Mouse (Mus musculus) embryo, embryonic 10 days (tissue): ENCODE measurements around the gene Mical3.

ENCODE experiments used
- DNase-seq: peaks from one replicate; pipeline ENCODE4 v3.0.0-alpha.2; 2015; ENCODE audit warnings: low spot score

Gene Mical3

DNA sequence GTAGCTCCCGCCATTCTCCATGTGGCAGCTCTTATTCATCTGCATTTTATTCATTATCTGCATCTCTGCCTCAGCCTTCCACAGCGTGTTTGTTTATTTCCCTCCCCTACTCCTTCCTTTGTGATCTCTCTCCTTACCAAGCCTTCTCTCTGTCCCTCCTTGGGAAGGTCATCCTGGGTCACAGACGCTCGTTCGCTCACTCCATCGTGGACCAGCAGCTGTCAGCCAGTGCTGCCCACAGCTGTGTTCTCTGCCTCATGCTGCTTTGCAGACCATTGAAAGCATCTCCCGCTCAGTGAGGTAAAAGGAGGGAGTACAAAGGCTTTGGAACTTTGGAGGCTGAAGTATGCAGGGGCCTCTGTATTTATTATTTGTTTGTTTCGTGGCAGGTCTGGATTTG is 15.1 kb upstream of the Mical3 start:
- DNase-seq: peak; percentile 74

DNA sequence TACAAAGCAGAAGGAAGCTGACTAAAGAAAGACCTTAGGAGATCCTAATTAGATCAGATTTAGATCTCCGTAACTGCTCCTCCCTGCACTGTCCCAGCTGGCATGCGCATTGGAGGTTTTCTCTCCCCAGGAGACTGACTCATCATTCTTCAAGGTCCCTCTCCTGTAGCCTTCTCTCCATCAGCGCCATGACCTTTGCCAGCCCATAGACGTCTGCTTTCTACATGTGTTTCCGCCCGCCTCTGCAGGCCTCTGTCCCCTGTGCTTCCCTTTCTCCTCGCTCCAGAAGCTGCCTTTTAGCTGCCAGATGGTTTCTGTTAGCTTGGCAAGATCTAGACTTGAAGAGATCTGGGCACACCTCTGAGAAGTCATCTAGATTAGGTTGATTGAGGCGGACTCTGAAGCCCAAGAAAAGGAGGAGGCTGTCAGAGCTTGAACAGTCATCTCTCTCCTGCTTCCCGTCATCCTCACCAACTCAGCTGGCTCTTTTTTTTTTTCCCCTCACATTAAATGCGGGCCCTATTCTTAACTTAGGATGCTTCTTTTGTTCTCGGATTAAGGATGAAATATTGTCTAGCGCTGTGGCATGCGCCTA is 14.3 kb upstream of the Mical3 start:
- peak; percentile 63 for DNase-seq

DNA sequence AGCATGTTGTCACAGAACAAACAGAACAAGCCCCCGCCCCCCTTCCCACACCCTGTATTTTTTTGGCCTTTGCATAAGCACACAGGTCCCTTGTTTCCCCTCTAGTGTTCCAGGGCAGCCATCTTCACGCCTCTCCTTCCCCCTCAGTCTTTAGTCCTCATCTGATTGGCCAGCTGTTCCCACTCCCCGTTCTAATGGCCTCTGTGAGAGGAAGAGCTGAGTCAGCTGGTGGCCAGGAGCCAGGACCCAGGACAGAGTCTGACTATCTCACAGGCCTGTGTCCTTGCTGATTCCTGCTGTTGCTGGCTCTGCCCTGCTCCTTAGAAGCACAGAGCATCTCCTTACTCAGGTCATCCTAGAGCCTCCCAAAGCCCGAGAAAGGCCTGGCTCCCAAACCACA is 13.3 kb upstream of the Mical3 start:
- no peak for DNase-seq

DNA sequence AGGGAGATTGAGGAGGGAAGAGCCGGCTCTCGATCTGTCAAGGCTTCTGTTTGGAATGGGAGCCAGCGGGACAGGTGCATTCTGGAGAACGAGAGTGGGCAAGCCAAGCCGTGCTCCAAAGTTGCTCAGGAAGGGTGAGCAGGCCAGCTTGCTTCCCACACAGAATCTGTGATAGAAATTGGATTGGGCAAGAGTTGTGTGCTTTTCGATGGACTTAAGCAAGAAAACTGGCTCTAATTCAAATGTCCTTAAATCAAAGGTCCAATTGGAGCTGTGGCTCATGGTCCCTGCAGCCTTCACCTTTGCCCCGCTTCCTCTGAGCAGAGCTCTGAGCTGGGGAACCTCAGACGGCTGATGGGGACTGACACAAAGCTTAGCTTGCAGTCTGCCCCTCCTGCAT is 12.6 kb upstream of the Mical3 start:
- DNase-seq: no peak

DNA sequence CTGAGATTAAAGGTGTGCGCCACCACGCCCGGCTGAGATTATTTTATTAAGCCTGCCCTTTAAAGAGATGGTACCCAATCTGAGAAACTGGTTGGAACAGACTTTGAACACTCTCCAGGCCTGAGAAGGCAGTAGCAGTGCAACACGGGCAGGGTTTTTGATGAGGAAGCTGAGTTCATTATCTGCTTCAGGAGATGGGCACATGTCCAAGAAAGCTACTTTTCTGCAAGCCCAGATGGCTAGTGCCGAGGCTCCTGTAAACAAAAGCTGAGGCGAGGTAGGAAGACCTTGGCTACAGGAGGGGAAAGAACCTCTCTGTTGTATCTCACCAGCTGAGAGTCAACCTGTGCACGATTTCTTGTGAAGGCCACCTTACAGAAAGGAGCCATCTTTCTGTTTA is 11.5 kb upstream of the Mical3 start:
- no peak for DNase-seq

DNA sequence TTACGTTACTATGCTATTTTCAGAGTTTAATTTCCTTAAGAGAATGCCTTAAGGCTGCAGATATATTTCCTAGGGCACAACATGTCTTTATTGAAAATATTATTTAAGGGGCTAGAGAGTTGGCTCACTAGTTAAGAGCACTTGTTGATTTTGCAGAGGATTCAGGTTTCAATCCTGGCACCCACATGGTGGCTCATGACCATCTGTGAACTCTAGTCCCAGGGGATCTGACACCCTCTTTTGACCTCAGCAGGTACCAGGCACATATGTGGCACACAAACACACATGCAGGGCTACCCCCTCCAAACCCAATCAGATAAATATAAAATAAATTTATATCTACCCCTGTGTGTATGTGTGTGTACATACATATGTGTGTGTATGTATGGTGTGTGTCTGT is 8.5 kb upstream of the Mical3 start:
- no peak for DNase-seq

DNA sequence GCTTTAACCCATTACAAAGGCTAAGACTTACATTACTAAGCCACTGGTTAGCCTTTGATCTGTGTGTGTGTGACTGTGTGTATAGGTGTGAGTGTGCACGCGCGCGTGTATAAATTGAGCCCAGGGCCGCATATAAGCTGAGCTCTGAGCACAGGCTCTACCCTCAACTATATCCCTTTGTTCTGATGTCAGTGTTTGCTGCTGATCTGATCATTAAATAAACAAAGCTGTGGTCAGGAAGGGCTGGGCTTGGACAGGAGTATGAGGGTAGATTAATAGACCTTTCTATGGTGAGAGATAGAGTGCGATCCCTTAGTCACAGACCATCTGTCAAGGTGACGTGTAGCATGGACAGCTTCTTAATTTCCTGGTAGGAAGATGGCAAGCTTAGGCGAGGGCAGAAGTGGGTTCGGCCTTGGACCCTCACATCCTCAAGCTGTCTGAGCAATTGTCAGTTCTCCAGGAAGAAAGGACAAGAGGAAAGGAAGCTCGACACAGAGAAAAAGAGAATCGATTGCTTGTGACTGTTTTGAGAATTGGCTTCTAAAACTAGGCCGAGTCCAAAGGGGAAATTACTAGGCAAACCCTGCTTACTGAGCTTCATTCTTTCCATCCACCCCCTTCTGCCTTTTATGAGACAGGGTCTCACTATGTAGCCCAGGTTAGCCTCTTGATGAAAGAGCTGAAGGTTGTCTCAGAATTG is 7.7 kb upstream of the Mical3 start:
- no peak for DNase-seq

DNA sequence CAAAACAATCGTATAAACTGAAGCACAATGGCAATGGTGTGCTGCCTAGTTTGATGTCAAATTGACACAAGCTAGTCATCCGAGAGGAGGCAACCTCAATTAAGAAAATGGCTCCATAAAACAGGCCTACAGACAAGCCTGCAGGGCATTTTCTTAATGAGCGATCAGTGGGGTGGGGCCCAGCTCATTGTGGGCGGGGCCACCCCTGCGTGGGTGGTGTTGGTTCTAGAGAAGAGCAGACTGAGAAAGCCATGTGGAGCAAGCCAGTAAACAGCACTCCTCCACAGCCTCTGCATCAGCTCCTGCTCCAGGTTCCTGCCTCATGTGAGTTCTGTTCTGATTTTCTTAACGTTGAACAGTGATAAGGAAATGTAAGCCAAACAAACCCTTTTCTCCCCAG is 6.4 kb upstream of the Mical3 start:
- no peak for DNase-seq

DNA sequence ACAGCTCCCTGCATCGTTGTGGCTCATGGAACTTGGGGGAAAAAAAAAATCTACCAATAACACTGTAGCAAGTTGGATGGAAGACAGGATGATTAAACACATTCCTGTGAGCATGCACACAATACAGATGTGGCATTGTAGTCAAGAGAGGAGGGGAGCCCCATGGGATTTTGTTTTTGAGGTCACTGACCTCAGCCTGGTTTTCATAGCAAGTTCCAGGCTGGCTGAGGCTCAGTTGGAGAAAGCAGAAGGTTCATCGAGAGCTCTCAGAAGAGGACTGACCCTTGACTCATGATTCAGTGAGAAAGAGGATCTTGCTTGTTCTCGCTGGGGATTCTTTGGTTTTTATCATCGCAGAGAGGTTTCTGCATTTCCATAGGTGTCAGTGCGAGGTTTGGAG is 4.1 kb upstream of the Mical3 start:
- DNase-seq: no peak

DNA sequence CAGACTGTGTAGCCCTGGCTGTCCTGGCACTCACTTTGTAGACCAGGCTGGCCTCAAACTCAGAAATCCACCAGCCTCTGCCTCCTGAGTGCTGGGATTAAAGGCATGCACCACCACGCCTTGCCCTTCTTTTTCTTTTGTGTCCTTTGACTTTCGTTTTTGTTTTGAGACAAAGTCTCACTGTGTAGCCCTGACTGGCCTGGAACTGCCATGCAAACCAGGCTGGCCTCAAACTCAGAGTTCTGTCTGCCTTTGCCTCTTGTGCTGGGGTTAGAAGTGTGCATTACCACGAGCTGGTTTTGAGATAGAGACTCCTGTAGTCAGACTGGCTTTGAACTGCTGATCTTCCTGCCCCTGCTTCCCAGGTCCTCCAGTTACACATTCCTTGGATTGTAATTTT is 3.5 kb upstream of the Mical3 start:
- no peak for DNase-seq

DNA sequence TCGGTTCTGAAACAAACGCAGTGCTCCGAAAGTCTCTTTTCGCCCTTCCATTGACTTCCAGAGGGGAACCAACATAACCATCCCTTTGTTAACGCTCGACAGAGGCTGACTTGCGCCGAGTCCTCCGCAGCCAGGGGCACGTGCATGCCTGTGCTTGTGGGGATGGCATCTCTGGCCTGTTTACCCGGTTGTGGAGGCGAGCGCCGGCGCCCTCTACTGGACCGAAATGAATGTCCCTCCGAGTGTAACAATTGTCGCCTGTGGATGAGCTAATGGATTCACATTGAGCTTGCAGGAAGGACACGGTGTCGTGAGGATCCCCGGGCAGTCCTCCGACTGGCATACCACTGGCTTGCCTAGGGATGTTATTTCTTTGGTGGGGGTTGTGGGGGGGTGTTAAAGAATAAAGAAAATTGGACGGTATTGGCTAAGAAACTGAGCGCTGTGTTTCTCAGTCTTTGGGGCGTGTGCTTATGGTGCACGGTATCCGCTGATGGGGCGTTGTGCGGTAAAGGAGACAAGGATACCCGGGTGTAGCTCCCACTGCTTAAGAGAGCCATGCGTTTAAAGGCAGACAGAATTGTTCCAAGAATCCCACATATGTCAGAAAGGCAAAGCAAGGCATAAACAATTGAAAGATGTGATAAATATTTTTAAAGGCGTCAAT is 627 bp downstream of the Mical3 start:
- DNase-seq: peak; percentile 93

DNA sequence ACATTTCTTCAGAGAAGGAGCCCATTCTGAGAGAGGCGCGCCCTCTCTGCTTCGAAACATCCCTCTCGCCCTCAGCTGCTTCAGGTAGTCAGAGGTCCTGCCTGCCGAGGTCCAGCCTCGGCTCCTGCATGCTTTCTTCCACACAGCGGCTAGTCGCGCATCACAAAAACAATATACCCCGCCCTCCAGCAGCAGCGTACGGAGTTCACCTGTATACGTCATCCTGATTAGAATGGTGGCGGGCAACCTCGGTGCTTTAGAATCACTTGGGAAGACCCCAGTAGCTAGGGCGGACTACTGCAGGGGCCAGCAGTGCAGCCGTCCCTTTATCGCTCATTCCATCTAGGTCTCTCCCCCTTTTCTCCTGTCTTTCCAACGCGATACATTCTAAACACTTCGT is 1.3 kb downstream of the Mical3 start:
- peak; percentile 21 for DNase-seq

DNA sequence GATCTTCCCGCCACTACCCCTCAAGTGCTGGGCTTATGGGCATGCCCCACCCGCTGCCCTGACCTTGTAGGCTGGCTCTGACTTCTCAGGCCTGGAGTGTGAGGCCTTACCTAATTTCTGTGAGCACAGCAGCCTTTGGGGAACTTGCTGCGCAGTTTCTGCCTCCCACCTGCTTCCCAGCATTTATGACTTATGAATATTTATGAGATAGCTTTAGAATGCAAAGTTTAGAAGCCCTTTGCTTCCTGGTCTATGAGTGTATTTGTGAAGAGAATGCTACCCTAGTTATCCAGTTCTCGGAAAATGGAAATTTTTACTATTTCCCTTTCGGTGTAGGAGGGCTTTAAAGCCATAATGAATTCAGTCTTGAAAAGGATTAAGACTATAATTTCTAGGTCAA is 2.1 kb downstream of the Mical3 start:
- no peak for DNase-seq

DNA sequence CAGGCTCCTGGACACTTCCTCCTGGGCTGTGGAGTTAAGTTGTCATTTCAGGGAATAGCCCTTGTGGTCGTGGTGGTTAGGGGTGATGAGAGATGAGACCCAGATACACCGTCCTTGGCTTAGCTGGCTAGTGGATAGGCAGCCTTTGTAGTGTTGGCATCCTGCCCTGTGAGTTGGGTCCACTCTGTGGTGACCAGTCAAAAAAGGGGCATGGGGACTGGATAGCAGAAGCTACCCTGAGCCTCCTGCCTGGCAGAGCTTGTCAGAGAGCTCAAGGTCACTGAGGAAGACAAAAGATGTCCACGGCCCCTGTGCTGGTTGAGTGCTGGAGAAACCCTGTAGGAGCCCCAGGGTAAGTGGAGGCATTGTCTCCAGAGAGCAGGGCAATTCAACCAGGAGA is 3.1 kb downstream of the Mical3 start:
- no peak for DNase-seq

DNA sequence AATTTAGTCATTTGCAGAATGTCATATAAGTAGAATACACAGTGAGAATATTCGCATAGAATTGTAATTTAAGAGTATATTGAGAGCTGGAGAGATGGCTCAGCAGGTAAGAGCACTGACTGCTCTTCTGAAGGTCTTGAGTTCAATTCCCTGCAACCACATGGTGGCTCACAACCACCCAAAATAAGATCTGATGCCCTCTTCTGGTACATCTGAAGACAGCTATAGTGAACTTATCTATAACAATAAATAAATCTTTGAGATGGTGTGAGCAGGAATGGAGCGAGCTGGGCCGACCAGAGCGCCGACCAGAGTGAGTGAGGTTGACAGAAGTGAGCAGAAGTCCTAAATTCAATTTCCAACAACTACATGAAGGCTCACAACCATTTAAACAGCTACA is 4.6 kb downstream of the Mical3 start:
- no peak for DNase-seq

DNA sequence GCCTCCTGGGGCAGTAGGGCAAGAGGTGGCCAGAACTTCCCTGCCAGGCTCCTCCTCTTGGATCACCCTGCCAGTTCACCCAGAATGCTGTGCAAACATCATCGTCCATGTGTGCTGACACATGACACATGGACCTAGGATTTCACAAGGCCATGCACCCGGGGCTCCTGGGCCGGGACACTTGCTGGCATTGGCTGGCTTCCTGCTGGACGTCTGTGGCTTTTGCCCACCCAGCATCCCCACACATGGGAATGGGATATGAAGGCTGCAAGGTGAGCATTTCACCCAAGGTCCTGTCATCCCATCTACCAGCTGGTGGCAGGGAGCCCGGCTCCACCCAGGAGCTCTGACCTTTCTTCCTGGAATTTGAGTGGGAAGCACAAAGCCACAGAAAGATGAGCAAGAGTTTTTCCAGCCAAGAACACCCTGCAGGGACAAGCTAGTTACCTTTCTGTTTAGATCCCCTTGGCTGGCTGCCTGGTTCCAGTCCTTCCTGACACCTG is 8.0 kb downstream of the Mical3 start:
- no peak for DNase-seq

DNA sequence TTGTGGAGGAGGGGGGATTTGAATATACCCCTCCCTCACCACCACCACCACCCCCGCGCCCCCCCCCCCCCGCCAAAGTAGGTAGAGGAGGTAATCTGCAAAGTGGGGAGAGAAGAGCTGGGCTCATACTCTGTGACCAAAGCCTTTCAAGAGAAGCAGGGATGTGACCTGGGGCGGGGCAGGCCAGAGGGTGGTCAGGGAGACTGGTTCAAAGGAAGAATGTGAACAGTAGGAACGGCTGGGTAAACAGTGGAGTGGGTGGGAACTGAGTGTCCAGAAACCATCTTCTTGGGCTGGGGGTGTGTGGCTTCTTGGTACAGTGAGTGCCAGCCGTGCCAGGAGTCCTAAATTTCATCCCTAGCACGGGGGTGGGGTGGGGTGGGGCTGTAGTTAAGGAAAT is 10.0 kb downstream of the Mical3 start:
- peak; percentile 37 for DNase-seq

DNA sequence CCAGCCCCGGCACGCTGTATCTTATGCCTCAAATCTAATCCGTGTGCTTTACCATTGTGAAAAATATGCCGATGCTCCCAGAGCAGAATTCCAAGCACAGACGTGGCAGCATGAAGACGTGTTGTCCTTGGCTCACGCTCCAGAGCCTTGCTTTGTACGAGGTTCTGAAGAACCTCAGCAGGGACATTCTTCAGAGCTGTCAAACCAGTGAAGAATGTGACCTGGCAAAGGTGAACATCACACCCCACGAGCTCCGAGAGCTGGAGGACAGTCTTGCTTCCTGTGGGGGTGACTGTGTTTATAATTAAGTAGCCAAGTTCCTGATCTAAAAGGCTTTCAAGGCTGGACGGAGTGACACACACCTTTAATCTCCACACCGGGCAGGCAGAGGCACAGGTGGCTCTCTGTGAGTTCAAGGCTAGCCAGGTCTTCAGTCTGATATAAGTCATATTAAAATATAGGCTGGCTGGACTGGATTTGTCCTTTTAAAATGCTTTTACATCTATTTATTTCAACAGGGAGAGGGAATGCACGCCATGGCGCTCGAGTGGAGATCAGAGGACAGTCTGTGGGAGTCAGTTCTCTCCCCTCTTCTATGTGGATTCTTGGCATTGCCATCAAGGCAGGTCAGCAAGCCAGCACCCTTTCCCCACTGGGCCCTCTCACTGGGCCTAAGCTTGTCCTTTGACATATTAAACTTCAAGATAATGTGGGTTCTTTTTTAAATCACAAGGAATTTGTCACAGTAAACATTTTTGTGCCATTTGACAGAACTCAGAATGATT is 12.6 kb downstream of the Mical3 start:
- DNase-seq: no peak

DNA sequence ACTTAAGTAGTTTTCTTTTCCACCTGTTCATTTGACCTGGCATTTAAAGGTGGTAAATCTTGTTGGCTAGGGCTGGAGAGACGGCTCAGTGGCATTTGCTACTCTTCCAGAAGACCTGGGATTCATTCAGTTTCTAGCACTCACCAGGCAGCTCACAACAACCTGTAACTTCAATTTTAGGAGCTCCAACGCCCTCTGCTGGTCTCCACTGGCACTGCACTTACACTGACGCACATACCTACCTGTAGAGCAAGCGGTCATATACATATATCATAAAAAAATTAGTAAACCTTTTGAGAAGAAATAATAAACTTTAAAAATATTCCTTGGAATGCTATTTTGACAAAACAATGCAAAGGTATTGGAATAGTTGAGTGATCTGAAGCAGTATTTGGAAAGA is 13.7 kb downstream of the Mical3 start:
- no peak for DNase-seq

DNA sequence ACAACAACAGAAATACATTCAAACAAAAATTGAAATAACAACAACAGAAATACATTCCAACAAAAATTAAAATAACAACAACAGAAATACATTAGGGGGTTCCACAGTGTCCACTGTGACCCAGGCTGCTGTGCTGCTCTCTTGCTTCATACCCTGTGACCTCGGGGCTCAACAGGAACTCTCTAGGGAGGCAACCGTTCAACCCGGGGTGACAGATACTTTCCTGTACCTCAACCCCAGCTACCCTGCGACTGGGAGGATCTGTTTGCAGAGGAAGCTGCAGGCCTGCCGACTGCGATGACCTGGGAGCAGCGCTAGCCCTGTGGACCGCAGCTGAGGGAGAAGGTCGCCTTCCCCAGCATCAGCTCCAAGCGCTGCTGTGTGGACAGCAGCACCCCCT is 14.4 kb downstream of the Mical3 start:
- peak; percentile 23 for DNase-seq

DNA sequence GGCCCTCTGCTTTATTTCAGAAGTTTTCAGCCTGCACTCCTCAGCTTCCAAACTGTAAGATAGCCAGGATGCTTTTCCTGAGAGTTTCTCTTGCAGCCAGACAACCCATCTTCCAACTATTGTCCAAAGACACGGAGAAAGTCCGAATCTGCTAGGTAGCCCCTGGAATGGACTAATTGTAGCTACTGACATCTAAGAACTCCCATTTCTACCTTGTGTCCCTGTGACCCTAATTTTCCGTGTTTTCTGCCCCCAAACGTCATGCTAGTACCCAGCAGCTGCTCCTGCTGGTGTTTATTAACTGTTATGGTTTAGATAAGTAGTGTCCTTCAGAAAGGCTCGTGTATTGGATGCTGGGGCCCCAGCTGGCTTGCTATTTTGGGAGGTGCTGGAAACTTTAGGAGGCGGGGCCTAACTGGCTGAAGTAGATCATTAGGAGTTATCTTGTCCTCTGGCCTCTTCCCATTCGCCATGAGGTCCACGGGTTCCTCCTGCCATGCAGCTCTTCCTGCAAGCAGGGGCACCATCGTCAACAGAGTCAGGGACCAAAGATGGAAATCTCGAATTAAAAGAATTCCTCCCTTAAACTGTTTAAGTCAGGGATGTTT is 19.2 kb downstream of the Mical3 start:
- DNase-seq: no peak

DNA sequence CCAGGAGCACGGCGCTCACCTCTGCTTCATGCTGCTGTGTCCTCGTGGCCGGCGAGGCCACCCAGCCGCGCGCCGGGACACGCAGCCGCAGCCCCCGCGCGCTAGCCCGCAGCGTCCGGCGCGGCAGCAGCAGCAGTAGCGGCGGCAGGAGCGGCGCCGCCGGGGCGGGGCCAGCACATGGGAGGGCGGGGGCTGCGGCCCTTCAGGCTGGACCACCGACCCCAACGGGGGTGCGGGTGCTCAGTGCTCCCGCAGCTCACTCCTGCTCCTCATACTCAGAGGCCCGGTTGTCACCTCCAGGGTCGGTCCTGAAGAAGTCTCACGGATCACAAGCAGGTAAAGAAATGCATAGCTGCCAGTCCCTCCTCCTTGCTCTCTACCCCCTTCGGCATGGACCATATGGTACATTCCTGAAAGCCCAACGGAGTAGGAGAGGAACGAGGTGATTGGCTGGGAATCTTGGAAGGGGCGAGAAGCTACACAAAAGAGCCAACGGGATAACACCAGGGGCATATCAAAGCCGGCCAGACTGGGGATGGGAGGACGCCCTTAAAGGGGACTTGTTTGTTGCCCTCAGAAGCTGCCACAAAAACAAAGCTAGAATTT is 20.7 kb downstream of the Mical3 start:
- peak; percentile 97 for DNase-seq
